In the genomic region with DNA sequence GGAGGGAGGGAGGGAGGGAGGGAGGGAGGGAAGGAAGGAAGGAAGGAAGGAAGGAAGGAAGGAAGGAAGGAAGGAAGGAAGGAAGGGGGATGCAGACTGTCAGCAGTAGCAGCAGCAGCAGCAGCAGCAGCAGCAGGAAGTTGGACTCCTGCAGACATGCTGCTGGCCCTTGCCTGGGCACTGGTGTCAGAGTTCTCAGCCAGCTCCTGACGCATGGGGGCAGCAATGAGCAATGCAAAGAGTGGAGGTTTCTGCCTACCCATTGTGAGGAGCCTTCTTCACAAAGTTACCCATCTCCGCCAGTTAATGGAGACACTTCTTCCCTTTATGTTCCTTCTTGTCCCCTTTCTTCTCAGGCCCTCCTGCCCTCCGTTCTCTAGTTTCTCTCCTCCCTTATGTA, we compare ENCODE assay signal across 9 mouse cellular contexts. TPM values are rescaled to one million over a fixed set of nuclear protein-coding genes. Genes with fewer than 3 reads are reported as not detected.
DNase-seq lines count a peak whose midpoint lies in the region; ATAC-seq and TF ChIP-seq lines count a peak whose summit lies in the region.
"Had no signal": no experiment of that assay in that cellular context is flagged by ENCODE, and none has a peak within 500 bp of the region (broad histone marks: within the 10 kb centered on the region; RNA-seq: fewer than 3 reads in every experiment).

No protein-coding gene starts in this region.

- no peak for ATAC-seq in megakaryocyte-erythroid progenitor cell, adult 5-6 weeks (replicated peaks; ENCODE audit: low FRiP score, low TSS enrichment, poor library complexity, severe bottlenecking)

- H3K27me3 ChIP-seq in E14TG2a.4 (ENCODE audit: insufficient read depth, low read length): no peaks in the 10 kb centered on the region
- H3K27me3 ChIP-seq: limb, embryonic 15.5 days had no signal

- no peaks in the 10 kb centered on the region for H3K36me3 ChIP-seq in E14TG2a.4 (ENCODE audit: insufficient read depth, low read length)
- H3K36me3 ChIP-seq: limb, embryonic 15.5 days had no signal

- DNase-seq in adrenal gland, adult (ENCODE audit: inconsistent age in 2 of 2, low spot score in 1 of 2): peak; percentile 63 to 87
- DNase-seq in embryo, embryonic 11 days: peak; percentile 82
- DNase-seq in heart, postnatal 14 days: peak; percentile 66 to 81
- peak; percentile 58 to 77 for DNase-seq in layer of hippocampus, postnatal 10 days (ENCODE audit: low spot score in 2 of 2)
- peak; percentile 68 for DNase-seq in mesoderm, embryonic 11.5 days (ENCODE audit: low read depth, low spot score)
- DNase-seq in urinary bladder, adult 18-20 months (ENCODE audit: low spot score in 2 of 2): peak; percentile 34 to 37

- no peaks in the 10 kb centered on the region for H3K9me3 ChIP-seq in E14TG2a.4 (ENCODE audit: low read length)
- H3K9me3 ChIP-seq: limb, embryonic 15.5 days had no signal

- H3K4me1 ChIP-seq in E14TG2a.4 (replicated peaks; ENCODE audit: low read depth, low read length): no peaks in the 10 kb centered on the region
- H3K4me1 ChIP-seq: limb, embryonic 15.5 days had no signal

- intact Hi-C loops in heart, postnatal 14 days (cut with DNase I): loop anchor here (1.0 to 5.0 kb wide), 3 partner anchors 135 to 341 kb away; no protein-coding TSS in a partner anchor

- TF ChIP-seq CTCF in E14TG2a.4 (conservative IDR thresholded peaks at IDR 0.05; ENCODE audit: low read length): peak; percentile 51

- H3K4me3 ChIP-seq in E14TG2a.4 (replicated peaks; ENCODE audit: low read length): no peak overlapping the region
- H3K4me3 ChIP-seq: limb, embryonic 15.5 days had no signal

RNA-seq across cellular contexts. Expression of a gene that starts 40.7 kb away (rescaled TPM):
- total RNA-seq in heart, postnatal 14 days (2021): 1 to 10 TPM; 3.3 to 3.5 TPM
- total RNA-seq in layer of hippocampus, postnatal 10 days (2021): 100 to 1,000 TPM; 155 to 170 TPM
- total RNA-seq in megakaryocyte-erythroid progenitor cell, adult 5-6 weeks (2014; fragmentation: Nextera tagmentation): not detected in 2 replicates
- total RNA-seq in megakaryocyte-erythroid progenitor cell, adult 5-6 weeks (2017): not detected in 2 replicates

Comparison
In these comparisons a context has a peak if more than half of its experiments do, and no peak if none do; other contexts are left out.
1. RNA of a gene that starts 40.7 kb away (total RNA-seq): 155 to 170 TPM in layer of hippocampus, postnatal 10 days; 3.3 to 3.5 TPM in heart, postnatal 14 days and not detected in megakaryocyte-erythroid progenitor cell, adult 5-6 weeks; every median in the first group is over 10 times any median in the second.
2. Peak in every context shown above with its lines, with median percentiles within 50 percentile points of each other: DNase-seq.